Mouse (Mus musculus): ENCODE results near the gene Rps29. TPM values are rescaled to one million over a fixed set of nuclear protein-coding genes. Genes with fewer than 3 reads are reported as not detected.

Gene Rps29
- total and polyA plus RNA-seq, 3 experiments = 450 to 5,133 (median 1,410) TPM

DNA sequence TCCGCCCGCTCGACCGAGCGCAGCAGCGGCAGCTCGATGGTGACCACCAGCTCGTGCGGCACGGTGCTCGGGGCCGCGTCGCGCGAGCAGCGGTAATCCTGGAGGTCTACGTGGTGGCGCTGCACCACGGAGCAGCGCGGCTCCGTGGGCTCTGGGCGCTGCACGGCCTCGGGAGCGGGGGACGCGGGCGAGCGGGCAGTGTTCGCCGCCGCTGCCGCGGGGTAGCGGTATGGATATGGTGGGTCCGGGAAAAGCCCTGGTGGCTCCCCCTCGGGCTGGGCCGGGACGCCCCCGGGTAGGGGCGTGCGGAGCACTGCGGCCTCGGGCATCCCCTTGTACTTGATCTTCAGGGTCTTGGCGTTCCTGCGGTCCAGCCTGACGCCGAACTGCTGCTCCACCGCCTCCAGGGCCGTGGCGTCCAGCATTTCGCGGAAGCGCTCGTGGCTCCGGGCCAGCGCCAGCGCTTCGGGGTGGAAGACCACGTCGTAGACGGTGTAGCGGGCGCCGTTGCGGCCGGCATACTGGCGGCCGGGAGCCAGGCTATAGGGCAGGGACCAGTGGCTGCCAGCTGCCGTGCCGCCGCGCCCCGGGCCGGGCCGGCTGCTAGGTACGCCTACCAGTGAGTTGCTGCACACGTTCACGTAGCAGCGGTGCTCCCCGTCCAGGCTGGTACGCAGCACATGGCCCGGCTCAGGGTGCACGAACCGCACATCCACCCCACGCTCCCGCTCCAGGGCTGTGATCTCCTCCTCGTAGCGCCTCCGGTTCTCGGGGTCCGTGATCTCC is 38.6 kb upstream of the Rps29 start:
- Histone ChIP-seq H3K9ac (ENCODE audit: control insufficient read depth, low read depth, low read length, poor library complexity, severe bottlenecking) (peak overlapping the region; percentile 72), H3K27ac (ENCODE audit: control insufficient read depth, low read depth, low read length) (peak overlapping the region; percentile 57), H3K4me3 (ENCODE audit: control insufficient read depth in 1 of 2, insufficient read depth in 1 of 2, low read depth in 2 of 2, low read length in 2 of 2) (peak overlapping the region; percentile 68 to 89), H3K4me1 (ENCODE audit: control insufficient read depth in 1 of 2, insufficient read depth in 2 of 2, low read length in 2 of 2) (peaks cover 2 to 18% of the 10 kb centered on the region in 2 experiments), H3K9me3 (replicated peaks; ENCODE audit: insufficient read depth, low read length) (no peaks in the 10 kb centered on the region), H3K79me2 (ENCODE audit: control insufficient read depth, insufficient read depth, low read length, poor library complexity) (peaks cover 45% of the 10 kb centered on the region), H3K27me3 (ENCODE audit: control insufficient read depth in 1 of 2, insufficient read depth in 2 of 2, low read length in 2 of 2) (no peaks in the 10 kb centered on the region), H3K36me3 (ENCODE audit: control insufficient read depth in 1 of 2, insufficient read depth in 2 of 2, low read length in 2 of 2) (peaks cover 12 to 28% of the 10 kb centered on the region in 2 experiments)
- TF ChIP-seq POLR2AphosphoS2 (IDR thresholded peaks at IDR 0.05; ENCODE audit: low read length) = 0 out of 2 replicates have a peak, but pooled peaks have one; percentile 48
- no peak for TF ChIP-seq SMC3 (IDR thresholded peaks at IDR 0.05; ENCODE audit: low read depth, low read length)
- no peak for TF ChIP-seq EP300 (IDR thresholded peaks at IDR 0.05; ENCODE audit: low read depth in 1 of 2, low read length in 2 of 2)
- no peak for TF ChIP-seq MAZ (IDR thresholded peaks at IDR 0.05; ENCODE audit: low read depth, low read length)
- peak; percentile 92 for TF ChIP-seq MXI1 (IDR thresholded peaks at IDR 0.05; ENCODE audit: low read depth, low read length)
- peak; percentile 53 for TF ChIP-seq MAX (IDR thresholded peaks at IDR 0.05; ENCODE audit: low read length)
- TF ChIP-seq USF1 (IDR thresholded peaks at IDR 0.05; ENCODE audit: low read depth, low read length) = no peak
- TF ChIP-seq UBTF (IDR thresholded peaks at IDR 0.05; ENCODE audit: borderline replicate concordance, insufficient read depth, low read depth, low read length) = 0 out of 2 replicates have a peak, but pooled peaks have one; percentile 54
- DNase-seq (ENCODE audit: low read depth, low spot score) = peak; percentile 74

DNA sequence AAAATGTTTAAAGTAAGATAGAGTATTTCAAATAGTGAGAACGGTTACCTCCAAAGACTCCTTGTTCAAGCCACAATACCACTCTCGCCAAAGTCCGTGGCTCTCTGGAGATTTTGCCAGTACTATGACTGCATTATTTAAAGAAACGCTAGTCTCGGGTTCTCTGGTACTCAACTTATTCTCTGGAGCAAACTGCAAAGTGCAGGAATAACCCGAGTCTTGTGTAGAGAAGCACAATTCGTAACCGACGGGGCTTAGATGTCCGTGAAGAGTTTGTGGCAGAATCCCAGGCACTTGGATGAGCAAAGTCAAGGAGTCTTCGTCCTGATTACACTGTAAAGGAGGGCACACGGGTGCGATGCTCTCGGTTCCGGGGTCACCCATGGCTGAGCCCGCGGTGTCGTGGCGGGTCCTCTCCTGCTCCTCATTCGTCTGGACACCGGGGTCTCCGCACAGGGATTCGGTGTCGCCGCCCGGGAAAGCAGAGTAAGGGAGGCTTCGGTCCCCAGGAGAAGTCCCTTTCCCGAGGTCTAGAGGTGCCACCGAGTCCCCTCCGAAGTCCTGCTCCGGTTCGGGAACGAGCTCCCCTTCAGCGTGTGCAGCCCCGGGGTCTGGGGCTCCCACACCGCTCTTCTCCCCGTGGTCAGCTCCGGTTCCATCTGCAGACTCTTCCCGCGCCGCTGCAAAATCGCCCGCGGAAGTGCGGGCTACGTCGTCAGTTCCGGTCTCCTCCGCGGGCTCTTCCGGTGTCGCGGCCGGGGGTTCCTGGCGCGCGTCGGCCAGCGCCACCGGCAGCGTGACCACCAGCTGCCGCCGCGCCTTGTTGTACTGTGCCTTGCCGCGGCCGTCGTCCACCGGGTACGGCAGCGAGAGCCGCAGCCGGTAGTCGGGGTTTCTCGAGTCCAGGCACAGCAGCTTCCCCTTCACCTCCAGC is 37.7 kb upstream of the Rps29 start, which contains the start of gene Gm49383:
TSS of gene Gm49383 (minus strand) at position 661 of the 934 bp plus-strand sequence.
- TF ChIP-seq TAL1 (IDR thresholded peaks at IDR 0.05; ENCODE audit: low read length) (no peak), EP300 (IDR thresholded peaks at IDR 0.05; ENCODE audit: low read depth in 1 of 2, low read length in 2 of 2) (0 out of 4 replicates have a peak, but pooled peaks of 1 of the 2 experiments have one; percentile 7), NRF1 (IDR thresholded peaks at IDR 0.05; ENCODE audit: insufficient read depth, low read depth, low read length, poor library complexity, severe bottlenecking) (0 out of 2 replicates have a peak, but pooled peaks have one; percentile 26), ELF1 (IDR thresholded peaks at IDR 0.05; ENCODE audit: low read depth, low read length) (peak; percentile 89), TCF12 (IDR thresholded peaks at IDR 0.05; ENCODE audit: low read depth, low read length) (peak; percentile 58), MEF2A (IDR thresholded peaks at IDR 0.05; ENCODE audit: extremely low read depth, insufficient replicate concordance, low read depth, low read length, poor library complexity, severe bottlenecking) (no peak), E2F4 (IDR thresholded peaks at IDR 0.05; ENCODE audit: borderline replicate concordance, low read depth, low read length) (peak; percentile 81; the same call in 1 of the 2 replicates), SMC3 (IDR thresholded peaks at IDR 0.05; ENCODE audit: low read depth, low read length) (no peak), HCFC1 (IDR thresholded peaks at IDR 0.05; ENCODE audit: low read depth, low read length) (peak; percentile 84), ETS1 (IDR thresholded peaks at IDR 0.05; ENCODE audit: low read depth, low read length) (peak; percentile 52; the same call in 1 of the 2 replicates), NELFE (IDR thresholded peaks at IDR 0.05; ENCODE audit: low read depth, low read length) (peak; percentile 96), MAZ (IDR thresholded peaks at IDR 0.05; ENCODE audit: low read depth, low read length) (peak; percentile 63; the same call in 1 of the 2 replicates), ZMIZ1 (IDR thresholded peaks at IDR 0.05; ENCODE audit: low read depth, low read length) (peak; percentile 89), MXI1 (IDR thresholded peaks at IDR 0.05; ENCODE audit: low read depth, low read length) (peak; percentile 67), SIN3A (IDR thresholded peaks at IDR 0.05; ENCODE audit: low read length) (peak; percentile 82), POLR2A (IDR thresholded peaks at IDR 0.05; ENCODE audit: control insufficient read depth in 1 of 2, insufficient read depth in 1 of 2, low read depth in 1 of 2, low read length in 2 of 2, poor library complexity in 1 of 2) (peak; percentile 93 to 94), MAX (IDR thresholded peaks at IDR 0.05; ENCODE audit: low read length) (peak; percentile 67), ZC3H11A (IDR thresholded peaks at IDR 0.05; ENCODE audit: low read depth, low read length) (no peak), MYC (IDR thresholded peaks at IDR 0.05; ENCODE audit: low read depth, low read length) (no peak), RAD21 (IDR thresholded peaks at IDR 0.05; ENCODE audit: low read depth, low read length) (no peak), POLR2AphosphoS2 (IDR thresholded peaks at IDR 0.05; ENCODE audit: low read length) (peak; percentile 77)
- Histone ChIP-seq H3K79me2 (ENCODE audit: control insufficient read depth, insufficient read depth, low read length, poor library complexity) (peaks cover 45% of the 10 kb centered on the region), H3K4me3 (ENCODE audit: control insufficient read depth in 1 of 2, insufficient read depth in 1 of 2, low read depth in 2 of 2, low read length in 2 of 2) (peak within 1 kb of the TSS; percentile 68 to 89), H3K27me3 (ENCODE audit: control insufficient read depth in 1 of 2, insufficient read depth in 2 of 2, low read length in 2 of 2) (no peaks in the 10 kb centered on the region), H3K27ac (ENCODE audit: control insufficient read depth, low read depth, low read length) (peak within 1 kb of the TSS; percentile 57), H3K9ac (ENCODE audit: control insufficient read depth, low read depth, low read length, poor library complexity, severe bottlenecking) (peak within 1 kb of the TSS; percentile 72), H3K4me1 (ENCODE audit: control insufficient read depth in 1 of 2, insufficient read depth in 2 of 2, low read length in 2 of 2) (peaks cover 2 to 18% of the 10 kb centered on the region in 2 experiments), H3K36me3 (ENCODE audit: control insufficient read depth in 1 of 2, insufficient read depth in 2 of 2, low read length in 2 of 2) (peaks cover 12 to 28% of the 10 kb centered on the region in 2 experiments), H3K9me3 (replicated peaks; ENCODE audit: insufficient read depth, low read length) (no peaks in the 10 kb centered on the region)
- DNase-seq (ENCODE audit: low read depth, low spot score) = peak; percentile 84

Measured in MEL (cell line).